Mouse (Mus musculus): ENCODE data around the gene Zfhx3. TPM values are rescaled to one million over a fixed set of nuclear protein-coding genes. Genes with fewer than 3 reads are reported as not detected.

Zfhx3 gene
- polyA plus RNA-seq, 1 experiment from 2014 or later = 9.2 TPM

GRCm38 (mm10) chr8:108246035-108246933 lies 303.8 kb downstream of the Zfhx3 start:
- Histone ChIP-seq H3K27ac (no peak overlapping the region), H3K27me3 (peaks cover 12% of the 10 kb centered on the region; the same call in 1 of the 2 replicates), H3K9me3 (replicated peaks) (no peaks in the 10 kb centered on the region), H3K4me2 (no peak overlapping the region), H3K36me3 (no peaks in the 10 kb centered on the region), H3K9ac (no peak overlapping the region), H3K4me3 (replicated peaks) (no peak overlapping the region), H3K4me1 (peaks cover 13% of the 10 kb centered on the region)
- WGBS = 55% methylated on average over 21 of the region's 22 CpGs
- ATAC-seq (replicated peaks; ENCODE audit: low FRiP score) = no peak

DNA sequence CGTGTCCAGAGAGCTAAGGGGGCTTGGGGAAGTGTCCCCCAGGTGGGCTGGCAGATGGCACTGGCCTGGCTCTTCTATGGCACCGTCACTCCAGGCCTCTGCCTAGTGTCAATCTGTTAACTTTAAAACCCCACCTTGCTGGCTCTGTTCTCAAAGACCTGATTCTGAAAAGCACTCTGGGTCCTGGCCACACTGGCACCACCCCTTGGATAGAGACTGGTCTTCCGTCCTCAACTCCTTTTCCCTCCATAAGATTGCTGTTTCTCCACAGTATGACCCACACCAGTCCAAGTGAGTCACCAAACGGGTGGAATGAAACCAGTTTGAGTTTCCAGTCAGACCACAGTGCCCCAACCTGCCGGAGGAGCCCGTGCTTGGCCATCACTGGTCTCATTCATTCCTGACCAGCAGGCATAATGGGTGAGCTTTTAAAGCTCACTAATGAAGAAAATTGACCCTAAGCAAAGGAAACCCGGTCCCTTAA lies 304.5 kb downstream of the Zfhx3 start:
- peaks cover 12% of the 10 kb centered on the region; the same call in 1 of the 2 replicates for H3K27me3 ChIP-seq
- WGBS = 62% methylated on average over 7 of the region's 7 CpGs
- H3K4me1 ChIP-seq = peaks cover 10% of the 10 kb centered on the region
- H3K4me3 ChIP-seq (replicated peaks) = no peak overlapping the region
- no peaks in the 10 kb centered on the region for H3K36me3 ChIP-seq
- H3K4me2 ChIP-seq = no peak overlapping the region
- no peak overlapping the region for H3K27ac ChIP-seq
- H3K9me3 ChIP-seq (replicated peaks) = no peaks in the 10 kb centered on the region
- no peak for ATAC-seq (replicated peaks; ENCODE audit: low FRiP score)
- no peak overlapping the region for H3K9ac ChIP-seq

DNA sequence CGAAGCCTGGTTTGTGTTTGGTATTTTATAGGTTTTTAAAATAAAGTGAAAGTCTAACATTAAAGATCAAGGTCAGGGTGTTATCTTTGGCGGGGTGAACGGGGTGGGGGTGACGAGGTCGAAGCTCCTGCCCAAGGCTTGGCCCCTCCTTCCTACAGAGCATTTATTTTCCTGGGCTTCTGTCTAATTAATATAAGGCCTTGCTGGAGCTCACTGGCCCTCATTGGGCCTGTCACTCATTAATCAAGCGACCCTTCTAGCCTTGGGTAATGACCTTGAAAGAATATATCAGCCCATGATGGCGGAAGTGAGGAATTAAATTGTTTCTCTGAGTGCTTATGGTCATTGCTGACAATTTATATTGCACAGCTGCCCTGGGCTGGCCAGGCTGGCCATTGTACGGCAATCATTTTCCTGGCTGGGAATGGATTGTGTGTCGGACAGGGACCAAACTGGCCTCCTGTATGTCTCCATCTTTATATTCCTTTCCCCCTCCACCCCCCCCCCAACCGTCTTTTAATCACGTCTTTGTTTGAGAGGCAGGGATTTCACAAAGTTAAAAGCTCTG lies 322.2 kb downstream of the Zfhx3 start:
- no peak overlapping the region for H3K4me3 ChIP-seq (replicated peaks)
- peaks cover 10% of the 10 kb centered on the region for H3K4me1 ChIP-seq
- 14% methylated on average over 11 of the region's 11 CpGs for WGBS
- no peak overlapping the region for H3K27ac ChIP-seq
- H3K36me3 ChIP-seq = no peaks in the 10 kb centered on the region
- H3K27me3 ChIP-seq = 0 out of 2 replicates have a peak, but pooled peaks cover 5% of the 10 kb centered on the region
- H3K9ac ChIP-seq = no peak overlapping the region
- ATAC-seq (replicated peaks; ENCODE audit: low FRiP score) = peak; percentile 74; the same call in 1 of the 2 replicates
- no peaks in the 10 kb centered on the region for H3K9me3 ChIP-seq (replicated peaks)
- H3K4me2 ChIP-seq = peak overlapping the region; percentile 12; the same call in 1 of the 2 replicates

- H3K27ac ChIP-seq = no peak overlapping the region
These were observed 335.5 kb downstream of the Zfhx3 start for GRCm38 (mm10) chr8:108277960-108278359.

GRCm38 (mm10) chr8:108281981-108282380 lies 339.5 kb downstream of the Zfhx3 start:
- no peak overlapping the region for H3K27ac ChIP-seq
- no peaks in the 10 kb centered on the region for H3K4me1 ChIP-seq
- H3K9me3 ChIP-seq (replicated peaks) = no peaks in the 10 kb centered on the region
- no peak for ATAC-seq (replicated peaks; ENCODE audit: low FRiP score)
- H3K4me2 ChIP-seq = no peak overlapping the region
- H3K4me3 ChIP-seq (replicated peaks) = no peak overlapping the region
- no peaks in the 10 kb centered on the region for H3K27me3 ChIP-seq
- H3K36me3 ChIP-seq = no peaks in the 10 kb centered on the region
- 56% methylated on average over 12 of the region's 12 CpGs for WGBS
- no peak overlapping the region for H3K9ac ChIP-seq

More at GRCm38 (mm10) chr8:108277960-108278359, 335.5 kb downstream of the Zfhx3 start:
- Histone ChIP-seq H3K36me3 (no peaks in the 10 kb centered on the region), H3K4me3 (replicated peaks) (no peak overlapping the region), H3K9me3 (replicated peaks) (no peaks in the 10 kb centered on the region), H3K4me1 (no peaks in the 10 kb centered on the region), H3K4me2 (no peak overlapping the region), H3K9ac (no peak overlapping the region), H3K27me3 (no peaks in the 10 kb centered on the region)
- 95% methylated on average over 2 of the region's 2 CpGs for WGBS
- ATAC-seq (replicated peaks; ENCODE audit: low FRiP score) = no peak

GRCm38 (mm10) chr8:108286117-108286516 lies 343.7 kb downstream of the Zfhx3 start:
- Histone ChIP-seq H3K4me2 (no peak overlapping the region), H3K36me3 (no peaks in the 10 kb centered on the region), H3K9ac (no peak overlapping the region), H3K4me1 (0 out of 2 replicates have a peak, but pooled peaks cover 8% of the 10 kb centered on the region), H3K27ac (no peak overlapping the region), H3K27me3 (no peaks in the 10 kb centered on the region), H3K9me3 (replicated peaks) (no peaks in the 10 kb centered on the region), H3K4me3 (replicated peaks) (no peak overlapping the region)
- ATAC-seq (replicated peaks; ENCODE audit: low FRiP score) = no peak
- 83% methylated on average over 5 of the region's 5 CpGs for WGBS

- 75% methylated on average over 9 of the region's 9 CpGs for WGBS
- Histone ChIP-seq H3K27me3 (no peaks in the 10 kb centered on the region), H3K4me1 (0 out of 2 replicates have a peak, but pooled peaks cover 3% of the 10 kb centered on the region), H3K36me3 (no peaks in the 10 kb centered on the region), H3K9ac (no peak overlapping the region), H3K4me3 (replicated peaks) (no peak overlapping the region), H3K27ac (no peak overlapping the region), H3K9me3 (replicated peaks) (no peaks in the 10 kb centered on the region), H3K4me2 (no peak overlapping the region)
- ATAC-seq (replicated peaks; ENCODE audit: low FRiP score) = no peak
These were observed 358.6 kb downstream of the Zfhx3 start for GRCm38 (mm10) chr8:108300964-108301615.

DNA sequence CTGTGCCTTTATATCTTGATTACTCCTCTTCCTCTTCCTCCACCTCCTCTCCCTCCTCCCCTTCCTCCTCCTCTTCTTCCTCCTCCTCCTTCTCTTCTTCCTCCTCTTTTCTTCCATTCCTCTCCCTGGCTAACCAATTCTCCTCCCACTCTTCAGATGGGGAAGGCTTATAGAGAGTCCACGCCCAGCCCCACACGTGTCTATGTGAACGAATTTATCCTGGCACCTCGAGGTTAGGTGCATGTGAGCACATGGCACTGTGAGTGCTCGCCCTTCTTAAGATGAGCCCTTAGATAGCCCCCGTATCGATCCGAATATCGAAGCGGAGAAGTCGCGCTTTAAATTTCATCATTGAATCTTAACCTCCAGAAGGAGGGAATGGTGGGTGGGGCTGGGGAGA lies 359.2 kb downstream of the Zfhx3 start:
- ATAC-seq (replicated peaks; ENCODE audit: low FRiP score) = no peak
- Histone ChIP-seq H3K9ac (no peak overlapping the region), H3K36me3 (no peaks in the 10 kb centered on the region), H3K4me3 (replicated peaks) (no peak overlapping the region), H3K9me3 (replicated peaks) (no peaks in the 10 kb centered on the region), H3K27ac (no peak overlapping the region), H3K4me1 (0 out of 2 replicates have a peak, but pooled peaks cover 3% of the 10 kb centered on the region), H3K27me3 (no peaks in the 10 kb centered on the region), H3K4me2 (no peak overlapping the region)
- 88% methylated on average over 12 of the region's 12 CpGs for WGBS

GRCm38 (mm10) chr8:108305368-108305767 lies 362.9 kb downstream of the Zfhx3 start:
- Histone ChIP-seq H3K27me3 (no peaks in the 10 kb centered on the region), H3K4me3 (replicated peaks) (no peak overlapping the region), H3K9me3 (replicated peaks) (no peaks in the 10 kb centered on the region), H3K9ac (no peak overlapping the region), H3K27ac (no peak overlapping the region), H3K36me3 (no peaks in the 10 kb centered on the region), H3K4me2 (no peak overlapping the region), H3K4me1 (0 out of 2 replicates have a peak, but pooled peaks cover 3% of the 10 kb centered on the region)
- no peak for ATAC-seq (replicated peaks; ENCODE audit: low FRiP score)
- 52% methylated on average over 3 of the region's 3 CpGs for WGBS

DNA sequence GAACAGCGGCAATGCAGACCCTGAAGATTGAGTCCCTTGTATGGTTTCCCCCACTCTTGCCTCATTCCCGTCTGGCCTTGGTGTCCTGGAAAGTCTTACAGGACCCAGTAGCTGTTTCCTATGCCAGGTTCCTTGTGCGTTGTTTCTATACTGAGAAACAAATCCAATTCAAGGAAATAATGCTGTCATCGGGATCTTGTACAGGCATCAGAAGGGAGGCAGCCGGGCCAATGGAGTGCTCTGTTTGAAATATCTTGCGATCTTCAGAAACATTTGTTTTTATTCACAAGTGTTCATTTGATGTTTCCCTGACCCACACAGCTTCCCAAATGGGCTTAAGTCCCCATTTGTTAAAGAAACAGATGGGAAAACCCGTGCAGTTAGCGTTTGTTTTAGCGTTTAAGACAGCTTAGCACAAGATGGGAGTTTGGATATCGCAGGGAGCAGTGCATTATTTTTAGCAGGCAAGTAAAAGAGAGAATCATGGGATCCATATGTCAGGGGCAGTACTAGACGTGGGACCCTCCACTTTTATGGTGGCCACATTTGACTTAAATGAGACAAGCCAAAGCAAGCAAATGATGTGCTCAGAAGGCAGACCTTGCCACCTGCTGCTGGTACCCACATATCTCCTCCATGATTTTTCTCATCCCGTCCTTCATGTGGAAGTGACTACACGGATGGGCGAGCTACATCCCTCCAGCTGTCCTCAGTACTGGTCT lies 367.2 kb downstream of the Zfhx3 start:
- Histone ChIP-seq H3K4me3 (replicated peaks) (no peak overlapping the region), H3K9me3 (replicated peaks) (no peaks in the 10 kb centered on the region), H3K4me1 (0 out of 2 replicates have a peak, but pooled peaks cover 3% of the 10 kb centered on the region), H3K27me3 (no peaks in the 10 kb centered on the region), H3K9ac (no peak overlapping the region), H3K27ac (no peak overlapping the region), H3K36me3 (no peaks in the 10 kb centered on the region), H3K4me2 (no peak overlapping the region)
- whole genome bisulfite sequencing = 82% methylated on average over 14 of the region's 14 CpGs
- no peak for ATAC-seq (replicated peaks; ENCODE audit: low FRiP score)

- Histone ChIP-seq H3K27me3 (no peaks in the 10 kb centered on the region), H3K4me1 (0 out of 2 replicates have a peak, but pooled peaks cover 4% of the 10 kb centered on the region), H3K27ac (no peak overlapping the region), H3K36me3 (no peaks in the 10 kb centered on the region), H3K4me3 (replicated peaks) (no peak overlapping the region), H3K4me2 (no peak overlapping the region), H3K9ac (no peak overlapping the region), H3K9me3 (replicated peaks) (no peaks in the 10 kb centered on the region)
- ATAC-seq (replicated peaks; ENCODE audit: low FRiP score) = no peak
- WGBS = 39% methylated on average over 8 of the region's 8 CpGs
These were observed 372.6 kb downstream of the Zfhx3 start for GRCm38 (mm10) chr8:108315046-108315445.
